Mouse (Mus musculus): ENCODE data around the gene Zbtb7a. TPM values are rescaled to one million over a fixed set of nuclear protein-coding genes. Genes with fewer than 3 reads are reported as not detected.

Zbtb7a gene
- polyA plus RNA-seq, 1 experiment: 47.6 TPM

DNA sequence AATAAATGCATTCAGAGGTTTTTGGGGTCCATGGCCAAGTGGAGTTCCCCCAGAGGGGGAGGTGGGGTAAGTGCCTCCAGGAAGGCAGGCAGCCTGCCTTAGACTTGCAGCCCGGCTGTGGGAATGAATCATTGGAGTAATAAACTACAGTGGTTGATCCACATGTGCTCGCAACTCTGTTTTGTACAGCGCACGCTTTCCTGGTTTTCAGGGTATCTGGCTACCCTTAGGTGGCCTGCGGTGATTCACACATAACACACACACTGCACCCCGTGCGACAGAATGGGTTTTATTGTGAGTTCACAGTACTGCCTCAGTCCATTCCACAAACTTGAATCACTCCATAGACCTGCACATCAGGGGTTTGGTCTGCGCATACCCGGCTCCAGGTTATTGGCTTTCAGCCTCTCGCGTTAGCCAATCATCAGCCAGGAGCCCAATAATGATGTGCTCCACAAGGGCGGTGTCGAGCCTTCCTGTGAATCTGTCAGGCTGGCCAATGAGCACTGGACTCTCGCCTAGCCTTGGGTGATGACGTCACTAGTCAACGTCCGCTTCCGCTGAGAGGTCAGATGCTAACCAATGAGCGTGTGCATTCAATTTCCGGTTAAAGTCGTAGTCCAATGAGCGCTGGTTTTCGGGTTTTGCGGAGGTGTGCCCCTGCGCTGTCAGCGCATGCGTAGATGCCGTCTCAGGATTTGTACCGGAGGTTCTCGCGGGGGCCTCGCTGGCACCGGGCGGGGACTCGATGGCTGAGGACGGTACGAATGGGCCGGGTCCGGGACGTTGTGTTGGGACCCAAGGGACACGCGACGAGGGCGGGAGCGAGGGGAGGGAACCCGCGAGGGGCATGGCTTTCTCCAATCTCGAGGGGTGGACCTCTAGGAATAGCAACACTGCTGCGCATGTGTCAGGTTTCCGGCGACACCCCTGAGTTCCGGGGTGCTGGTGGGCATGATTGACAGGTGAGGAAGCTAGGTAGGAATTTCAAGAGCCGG lies 47.6 kb downstream of the Zbtb7a start, which contains the start of gene Dapk3:
Gene Dapk3 (plus strand): TSS at position 670 of the 998 bp plus-strand sequence.
- WGBS: 4% methylated on average over 53 of the region's 53 CpGs

DNA sequence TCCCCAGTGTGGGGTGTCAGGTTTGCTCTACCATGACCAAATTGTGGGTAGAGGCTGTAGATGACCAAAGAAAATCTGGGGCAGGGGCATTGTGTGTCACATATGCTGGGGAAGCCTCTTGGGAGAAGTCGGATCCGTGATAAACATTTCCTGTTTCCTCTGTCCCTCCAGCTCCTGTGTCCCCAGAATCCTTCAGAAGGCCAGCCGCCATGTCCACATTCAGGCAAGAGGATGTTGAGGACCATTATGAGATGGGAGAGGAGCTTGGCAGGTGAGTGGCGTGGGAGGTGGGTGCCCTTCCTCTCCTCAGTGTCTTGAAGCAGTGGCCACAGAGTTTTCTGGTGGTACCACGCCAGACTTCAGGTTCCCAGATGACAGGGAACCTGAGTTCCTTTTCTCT lies 48.8 kb downstream of the Zbtb7a start, which contains the start of gene 4930442H23Rik:
Gene 4930442H23Rik (minus strand): TSS at position 45 of the 400 bp plus-strand sequence.
- WGBS: 78% methylated on average over 5 of the region's 5 CpGs
- no peak for DNase-seq (ENCODE audit: low read depth, low spot score)

More for the DNA sequence above, 47.6 kb downstream of the Zbtb7a start, which contains the start of gene Dapk3:
- peak; percentile 98 for DNase-seq (ENCODE audit: low read depth, low spot score)

DNA sequence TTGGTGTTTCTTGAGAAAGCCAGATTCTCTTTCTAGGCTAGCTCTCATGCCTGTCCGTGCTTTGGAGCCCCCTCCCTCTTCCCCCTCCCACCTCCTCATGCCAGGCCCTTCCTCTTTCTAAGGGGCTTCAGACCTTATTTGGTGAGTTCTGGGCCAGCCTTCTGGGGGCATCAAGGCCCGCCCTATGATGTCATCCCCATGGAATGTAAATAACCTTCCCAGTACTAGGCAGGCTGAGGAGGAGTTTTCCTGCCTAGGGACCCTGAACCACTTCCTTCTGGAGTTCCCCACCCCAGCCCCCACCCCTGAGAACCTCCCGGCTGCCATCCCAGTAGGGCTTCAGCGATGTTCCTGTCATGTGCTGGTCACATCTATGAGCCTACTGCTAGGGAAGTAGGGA lies 49.7 kb downstream of the Zbtb7a start:
- WGBS: 36% methylated on average over 4 of the region's 4 CpGs
- DNase-seq (ENCODE audit: low read depth, low spot score): no peak

DNA sequence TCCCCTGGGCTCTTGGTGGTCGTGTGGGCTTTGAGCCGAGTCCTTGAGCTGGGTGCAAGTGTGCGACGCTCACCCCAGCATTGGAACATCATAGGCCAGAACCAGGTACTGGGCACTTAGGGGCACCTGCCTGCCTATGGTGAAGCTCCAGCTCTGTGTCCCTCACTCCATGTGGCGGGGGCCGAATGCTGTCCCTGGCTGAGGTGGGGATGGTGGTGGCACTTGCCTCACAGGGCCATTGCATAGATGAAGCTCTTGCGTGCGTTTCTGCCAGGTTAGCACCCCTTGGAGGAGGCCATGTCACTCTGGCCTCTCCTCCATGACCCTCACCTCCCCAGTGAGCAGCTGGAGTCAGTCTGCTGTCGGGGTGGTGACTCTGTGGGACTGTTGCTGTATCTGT lies 52.1 kb downstream of the Zbtb7a start:
- WGBS: 91% methylated on average over 9 of the region's 9 CpGs
- no peak for DNase-seq (ENCODE audit: low read depth, low spot score)

DNA sequence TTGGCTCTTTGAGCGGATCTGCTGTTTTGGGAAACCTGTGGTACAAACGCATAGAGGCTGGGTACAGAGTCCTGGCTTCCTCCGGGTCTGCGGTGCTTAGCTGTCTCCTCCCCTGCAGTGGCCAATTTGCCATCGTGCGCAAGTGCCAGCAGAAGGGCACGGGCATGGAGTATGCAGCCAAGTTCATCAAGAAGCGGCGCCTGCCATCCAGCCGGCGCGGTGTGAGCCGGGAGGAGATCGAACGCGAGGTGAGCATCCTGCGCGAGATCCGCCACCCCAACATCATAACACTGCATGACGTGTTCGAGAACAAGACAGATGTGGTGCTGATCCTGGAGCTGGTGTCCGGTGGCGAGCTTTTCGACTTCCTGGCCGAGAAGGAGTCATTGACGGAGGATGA lies 54.8 kb downstream of the Zbtb7a start:
- DNase-seq (ENCODE audit: low read depth, low spot score): no peak
- 88% methylated on average over 26 of the region's 26 CpGs for WGBS

DNA sequence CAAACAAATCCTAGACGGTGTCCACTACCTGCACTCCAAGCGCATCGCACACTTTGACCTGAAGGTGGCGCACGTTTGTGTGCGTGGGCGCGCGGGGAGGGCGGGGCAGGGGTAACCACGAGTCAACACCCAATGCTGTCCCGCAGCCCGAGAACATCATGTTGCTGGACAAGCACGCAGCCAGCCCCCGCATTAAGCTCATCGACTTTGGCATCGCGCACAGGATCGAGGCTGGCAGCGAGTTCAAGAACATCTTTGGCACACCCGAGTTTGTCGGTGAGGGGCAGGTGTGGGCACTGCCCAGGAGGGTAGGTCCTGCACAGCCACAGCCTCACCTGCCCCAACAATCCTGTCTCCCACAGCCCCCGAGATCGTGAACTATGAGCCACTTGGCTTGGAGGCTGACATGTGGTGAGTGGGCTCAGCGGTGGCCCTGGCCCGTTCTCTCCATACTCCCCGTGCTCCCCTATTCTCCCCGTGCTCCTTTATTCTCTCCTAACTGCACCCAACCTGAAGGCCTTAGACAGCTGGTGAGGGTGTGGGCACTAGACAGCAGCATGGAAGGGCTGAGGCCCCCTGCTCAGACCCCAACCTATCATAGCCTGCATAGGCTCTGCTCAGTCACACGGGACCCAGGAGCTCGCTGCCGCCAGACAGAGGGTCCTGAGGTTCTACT lies 55.4 kb downstream of the Zbtb7a start:
- DNase-seq (ENCODE audit: low read depth, low spot score): no peak
- WGBS: 68% methylated on average over 31 of the region's 31 CpGs

DNA sequence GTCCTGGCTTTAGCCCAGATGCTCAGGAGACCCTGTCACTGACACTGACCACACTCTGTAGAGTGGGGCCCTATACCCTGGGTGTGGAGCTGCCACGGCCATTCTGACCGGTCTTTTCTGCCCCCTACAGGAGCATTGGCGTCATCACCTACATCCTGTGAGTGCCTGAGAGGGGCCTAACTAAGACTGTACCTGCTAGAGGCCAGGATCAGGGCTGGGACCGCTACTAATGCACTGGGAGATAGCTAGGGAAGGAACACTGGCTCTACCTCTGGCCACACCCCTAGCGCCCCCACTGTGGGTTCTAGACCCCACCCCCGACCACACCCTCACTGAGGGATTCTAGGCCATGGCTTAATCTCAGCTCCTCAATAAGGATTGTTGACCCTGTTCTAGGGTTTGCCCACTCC lies 55.9 kb downstream of the Zbtb7a start:
- DNase-seq (ENCODE audit: low read depth, low spot score): no peak
- WGBS: 51% methylated on average over 6 of the region's 6 CpGs

DNA sequence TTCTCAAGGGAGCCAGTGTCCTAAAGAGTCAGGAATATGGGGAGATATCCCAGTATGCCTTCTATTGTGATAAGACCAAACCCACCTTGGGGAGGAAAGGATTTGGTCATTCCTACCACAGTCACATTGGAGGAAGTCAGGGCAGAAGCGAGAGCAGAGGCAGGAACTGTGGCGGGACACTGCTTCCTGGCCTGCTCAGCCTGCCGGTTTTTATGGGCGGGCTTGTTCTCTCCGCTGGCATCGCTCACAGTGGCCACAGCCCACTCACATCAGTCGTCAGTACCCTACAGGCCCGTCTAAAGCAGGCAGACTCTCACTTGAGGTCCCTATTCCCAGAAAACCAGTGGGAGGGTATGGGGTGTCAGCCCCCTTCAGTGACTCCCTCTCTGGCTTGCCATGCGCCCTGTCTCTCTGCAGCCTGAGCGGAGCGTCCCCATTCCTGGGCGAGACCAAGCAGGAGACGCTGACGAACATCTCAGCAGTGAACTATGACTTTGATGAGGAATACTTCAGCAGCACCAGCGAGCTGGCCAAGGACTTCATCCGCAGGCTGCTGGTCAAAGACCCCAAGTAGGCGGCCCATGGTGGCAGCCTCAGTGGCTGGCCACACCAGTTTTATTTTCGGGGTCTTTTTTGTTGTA lies 56.4 kb downstream of the Zbtb7a start:
- WGBS: 72% methylated on average over 18 of the region's 18 CpGs
- DNase-seq (ENCODE audit: low read depth, low spot score): no peak

DNA sequence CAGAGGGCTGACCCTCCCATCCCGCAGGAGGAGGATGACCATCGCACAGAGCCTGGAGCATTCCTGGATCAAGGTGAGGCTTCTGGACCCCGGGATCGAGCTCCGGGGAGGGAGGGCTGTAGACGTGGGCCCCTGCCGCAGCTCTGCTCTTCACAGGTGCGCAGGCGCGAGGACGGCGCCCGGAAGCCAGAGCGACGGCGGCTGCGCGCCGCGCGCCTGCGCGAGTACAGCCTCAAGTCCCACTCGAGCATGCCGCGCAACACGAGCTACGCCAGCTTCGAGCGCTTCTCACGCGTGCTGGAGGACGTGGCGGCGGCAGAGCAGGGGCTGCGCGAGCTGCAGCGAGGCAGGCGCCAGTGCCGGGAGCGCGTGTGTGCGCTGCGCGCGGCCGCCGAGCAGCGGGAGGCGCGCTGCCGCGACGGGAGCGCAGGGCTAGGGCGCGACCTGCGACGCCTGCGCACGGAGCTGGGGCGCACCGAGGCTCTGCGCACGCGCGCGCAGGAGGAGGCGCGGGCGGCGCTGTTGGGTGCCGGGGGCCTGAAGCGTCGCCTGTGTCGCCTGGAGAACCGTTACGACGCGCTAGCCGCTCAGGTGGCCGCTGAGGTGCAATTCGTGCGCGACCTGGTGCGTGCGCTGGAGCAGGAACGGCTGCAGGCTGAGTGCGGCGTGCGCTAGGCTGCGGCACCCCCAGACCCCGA lies 57.4 kb downstream of the Zbtb7a start:
- under 1% methylated on average over 93 of the region's 93 CpGs for WGBS

DNA sequence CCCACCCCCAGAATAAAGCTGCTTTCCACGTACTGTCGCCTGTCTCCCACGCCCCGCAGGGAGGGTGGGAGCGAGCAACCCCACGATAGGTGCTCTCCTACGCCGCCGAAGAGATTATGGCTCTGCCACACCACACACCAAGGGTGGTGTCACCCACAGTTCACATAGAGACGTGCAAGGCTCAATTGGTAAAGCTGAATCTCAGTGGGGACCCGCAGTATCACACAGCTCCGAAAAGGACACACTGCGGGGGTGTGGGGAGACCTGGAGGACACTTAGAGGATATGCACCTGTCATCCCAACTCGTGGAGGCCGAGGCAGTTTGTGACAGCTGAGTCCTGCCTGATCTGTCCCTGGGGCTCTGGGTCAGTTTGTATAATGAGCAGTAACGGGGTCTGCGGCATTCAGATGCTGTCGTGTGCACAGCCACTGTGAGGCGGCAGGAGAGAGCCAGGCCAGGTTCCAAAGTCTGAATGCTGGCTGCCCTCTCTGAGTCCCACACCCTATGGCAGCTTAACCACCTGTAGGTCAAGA lies 58.0 kb downstream of the Zbtb7a start:
- WGBS: 2% methylated on average over 19 of the region's 19 CpGs
- DNase-seq (ENCODE audit: low read depth, low spot score): no peak

More for the DNA sequence above, 57.4 kb downstream of the Zbtb7a start:
- no peak for DNase-seq (ENCODE audit: low read depth, low spot score)

DNA sequence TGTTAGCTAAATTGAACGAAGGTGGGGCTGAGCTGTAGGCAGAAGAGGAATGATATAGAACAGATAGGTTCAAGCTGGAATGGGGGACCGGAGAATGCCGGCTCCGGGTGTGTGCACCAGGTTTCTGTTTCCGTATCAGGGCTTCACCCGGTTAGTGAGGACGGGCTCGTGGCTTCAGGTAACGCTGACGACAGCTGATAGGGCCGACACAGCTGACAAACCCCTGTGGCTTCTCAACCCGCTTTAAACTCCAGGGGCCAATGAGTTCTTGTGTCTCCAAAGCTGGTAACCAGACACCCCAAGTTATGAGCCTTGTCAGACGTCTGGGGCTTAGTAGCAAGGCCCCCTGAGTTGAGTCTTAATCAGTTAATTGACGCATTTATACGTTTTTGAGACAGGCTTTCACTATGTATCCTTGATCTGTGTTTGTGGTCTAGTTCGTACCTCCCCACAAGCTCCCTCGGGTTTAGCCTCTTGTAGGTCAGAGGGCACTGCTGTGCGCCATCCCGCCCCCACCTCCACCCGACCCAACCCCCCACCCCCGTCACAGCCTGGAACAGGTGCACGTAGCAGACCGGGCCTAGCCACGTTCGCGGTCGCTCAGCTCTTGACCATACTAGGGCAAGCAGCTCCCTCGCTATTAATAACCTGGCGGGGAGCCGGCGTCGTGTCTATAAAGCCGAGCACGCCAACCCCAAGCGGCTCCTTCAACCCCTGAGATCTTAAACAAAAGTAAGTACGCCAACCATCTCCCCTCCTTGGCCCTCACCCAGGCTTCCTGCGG lies 59.2 kb downstream of the Zbtb7a start:
- no peak for DNase-seq (ENCODE audit: low read depth, low spot score)

DNA sequence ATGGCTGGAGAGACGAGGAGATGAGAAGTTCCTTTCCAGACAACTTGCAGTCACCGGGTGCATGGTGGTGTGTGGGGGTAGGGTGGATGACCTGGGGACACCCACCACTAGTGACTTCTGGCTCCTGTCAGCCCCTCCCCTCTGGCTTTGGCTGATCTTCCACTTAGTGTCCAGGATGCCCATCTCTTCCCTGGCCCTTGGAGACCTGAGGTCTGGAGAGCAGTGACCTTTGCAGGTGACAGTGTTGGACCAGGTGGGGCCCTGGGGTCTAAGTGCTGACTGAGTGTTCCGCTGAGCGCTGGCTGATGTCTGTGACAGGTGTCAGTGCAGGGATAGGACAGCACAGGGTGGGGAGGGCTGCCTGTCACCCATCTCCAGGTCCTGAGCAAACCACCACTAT lies 60.3 kb downstream of the Zbtb7a start:
- 65% methylated on average over 4 of the region's 4 CpGs for WGBS
- no peak for DNase-seq (ENCODE audit: low read depth, low spot score)

More for the DNA sequence above, 59.2 kb downstream of the Zbtb7a start:
- 10% methylated on average over 37 of the region's 37 CpGs for WGBS

DNA sequence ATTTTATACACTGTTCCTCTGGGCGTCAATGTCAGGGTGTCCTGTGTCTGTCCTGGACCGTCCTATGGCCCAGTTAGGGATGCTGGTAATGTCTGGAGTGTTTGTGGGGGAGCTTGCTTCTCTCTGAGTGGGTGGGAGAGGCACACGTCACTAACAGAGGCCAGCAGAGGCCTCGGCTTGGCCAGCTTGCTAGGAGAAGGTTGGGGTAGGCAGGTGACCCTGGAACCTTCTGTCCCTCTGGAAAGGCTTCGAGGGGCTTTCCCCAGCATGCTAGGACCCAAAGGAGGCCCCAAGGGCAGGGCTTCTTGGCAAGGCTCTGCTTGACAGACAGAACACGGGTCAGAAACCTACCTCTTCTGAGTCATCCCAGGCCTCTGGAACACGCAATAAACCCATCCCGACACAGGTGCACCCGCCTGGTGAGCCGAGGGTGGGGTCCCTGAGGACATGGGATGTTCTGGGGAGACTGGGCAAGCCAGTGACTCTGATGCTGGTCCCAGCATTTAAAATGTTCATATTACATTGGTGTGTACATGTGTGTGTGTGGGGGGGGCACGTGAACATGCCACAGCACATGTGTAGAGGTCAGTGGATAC lies 61.5 kb downstream of the Zbtb7a start:
- 49% methylated on average over 11 of the region's 11 CpGs for WGBS
- DNase-seq (ENCODE audit: low read depth, low spot score): no peak

DNA sequence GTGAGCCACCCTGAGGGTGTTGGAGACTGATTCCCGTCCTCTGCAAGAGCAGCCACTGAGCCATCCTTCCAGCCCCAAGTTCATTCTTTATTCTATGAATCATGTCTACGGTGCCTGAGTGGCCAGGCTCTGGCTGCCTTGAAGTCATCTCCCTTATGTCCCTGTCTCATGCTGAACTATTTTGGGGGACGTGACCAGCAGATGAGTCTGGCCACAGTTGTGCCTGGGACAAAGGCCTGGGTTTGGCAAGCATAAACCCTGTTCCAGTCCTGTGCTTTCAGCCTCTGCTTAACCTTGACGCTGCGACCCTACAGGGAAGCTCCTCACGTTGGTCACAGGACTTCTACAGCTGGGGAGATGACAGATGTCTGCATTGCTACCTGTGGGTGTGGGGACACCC lies 62.3 kb downstream of the Zbtb7a start:
- WGBS: 50% methylated on average over 6 of the region's 6 CpGs
- DNase-seq (ENCODE audit: low read depth, low spot score): no peak

DNA sequence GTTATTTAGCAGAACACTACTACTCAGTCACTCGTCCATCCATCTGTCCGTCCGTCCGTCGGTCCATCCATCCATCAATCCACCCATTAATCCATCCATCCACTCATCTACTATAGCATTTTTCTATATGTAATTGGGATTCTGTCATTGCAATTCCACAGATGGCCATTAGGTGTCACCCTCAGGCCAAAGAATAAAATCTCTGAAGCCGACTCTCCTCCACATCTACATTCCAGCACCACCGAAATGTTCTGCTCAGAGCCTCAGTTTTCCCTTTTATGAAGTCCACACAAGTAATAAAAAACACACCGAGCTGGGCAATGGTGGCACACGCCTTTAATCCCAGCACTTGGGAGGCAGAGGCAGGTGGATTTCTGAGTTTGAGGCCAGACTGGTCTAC lies 63.2 kb downstream of the Zbtb7a start:
- 3% methylated on average over 9 of the region's 9 CpGs for WGBS
- DNase-seq (ENCODE audit: low read depth, low spot score): no peak

DNA sequence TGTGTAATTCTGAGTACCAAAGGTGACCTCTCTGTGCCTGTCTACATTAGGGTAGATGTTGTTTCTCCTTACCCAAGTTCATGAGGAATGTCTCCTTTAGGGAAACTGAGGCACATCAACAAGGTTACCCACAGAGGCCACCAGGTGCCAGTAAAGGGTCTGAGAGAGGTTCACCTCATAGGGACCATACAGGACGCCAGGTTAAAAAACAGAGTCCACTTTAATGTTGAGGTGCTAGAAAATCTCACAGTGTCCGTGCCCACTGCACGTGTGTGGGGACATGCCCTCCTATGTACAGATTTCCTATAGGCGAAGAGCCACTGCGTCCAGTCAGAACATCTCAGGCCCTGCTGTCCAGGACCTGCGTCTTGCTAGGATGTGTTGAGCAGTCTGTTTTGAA lies 64.0 kb downstream of the Zbtb7a start:
- no peak for DNase-seq (ENCODE audit: low read depth, low spot score)
- WGBS: 87% methylated on average over 6 of the region's 6 CpGs

DNA sequence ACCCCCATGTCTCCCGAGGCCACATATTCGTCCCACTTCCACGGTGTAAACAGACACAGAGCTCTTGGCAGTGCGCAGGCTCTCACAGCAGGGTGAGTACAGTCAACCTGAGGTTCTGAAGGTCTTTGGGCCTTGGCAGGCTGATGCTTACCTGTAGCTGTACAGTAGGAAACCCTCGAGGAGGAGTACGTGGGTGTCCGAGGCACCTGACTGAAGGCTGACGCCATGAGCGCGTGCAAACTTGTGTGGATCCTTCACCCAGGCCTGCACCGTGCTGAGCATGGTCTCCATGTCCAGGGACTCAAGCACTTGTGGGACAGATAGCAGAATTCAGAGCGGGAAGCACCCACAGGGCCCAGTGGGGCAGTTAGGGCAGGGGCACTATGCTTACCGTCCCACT lies 65.1 kb downstream of the Zbtb7a start:
- 83% methylated on average over 13 of the region's 13 CpGs for WGBS
- DNase-seq (ENCODE audit: low read depth, low spot score): no peak

All from large intestine, adult 2 months (tissue).